Mouse (Mus musculus) stomach, embryonic 16.5 days (tissue): ENCODE measurements around the gene Echs1. TPM values are rescaled to one million over a fixed set of nuclear protein-coding genes. Genes with fewer than 3 reads are reported as not detected.
A peak's percentile ranks its signal among the peaks of the same experiment; 100 is the strongest.

Experiments
- ATAC-seq: fragments of 200-750 bp; cut with Nextera tagmentation; 2 replicates; pipeline ENCODE4 v1.8.0; 2017; ENCODE audit warnings: moderate number of reproducible peaks, moderate TSS enrichment; ENCODE audit not compliant: insufficient read depth, low FRiP score
- H3K27ac ChIP-seq: fragments of 300-500 bp; sonication (generic); 2 replicates; pipeline ENCODE4 v1.5.1; 2014; ENCODE audit warnings: low read length
- H3K27me3 ChIP-seq: fragments of 300-500 bp; sonication (generic); 2 replicates; pipeline ENCODE4 v1.6.1; 2014; ENCODE audit warnings: low read length, control low read depth, mixed read lengths; ENCODE audit not compliant: control insufficient read depth, insufficient read depth
- H3K36me3 ChIP-seq: fragments of 300-500 bp; sonication (generic); 2 replicates; pipeline ENCODE4 v1.6.1; 2014; ENCODE audit warnings: low read length; ENCODE audit not compliant: control insufficient read depth, insufficient read depth
- H3K4me1 ChIP-seq: fragments of 300-500 bp; sonication (generic); 2 replicates; pipeline ENCODE4 v1.6.1; 2014; ENCODE audit warnings: low read length, control low read depth, mixed read lengths; ENCODE audit not compliant: control insufficient read depth, insufficient read depth
- H3K4me2 ChIP-seq: fragments of 300-500 bp; sonication (generic); 2 replicates; pipeline ENCODE4 v1.6.1; 2014; ENCODE audit warnings: low read depth, low read length, mixed read lengths
- H3K4me3 ChIP-seq: fragments of 300-500 bp; sonication (generic); replicated peaks from 2 replicates; pipeline ENCODE4 v1.5.1; 2014; ENCODE audit warnings: mild to moderate bottlenecking, low read length
- H3K9ac ChIP-seq: fragments of 300-500 bp; sonication (generic); 2 replicates; pipeline ENCODE4 v1.6.1; 2014; ENCODE audit warnings: low read length
- H3K9me3 ChIP-seq: fragments of 300-500 bp; sonication (generic); replicated peaks from 2 replicates; pipeline ENCODE4 v1.6.1; 2016; ENCODE audit warnings: low read length, control low read depth; ENCODE audit not compliant: control insufficient read depth
- WGBS: fragments of 180-500 bp; shearing (Covaris S2); extraction: QIAGEN DNeasy Blood & Tissue Kit; methylation state at CpG from one replicate; pipeline ENCODE4 v1.1.7; 2014; 5-methylcytosine and 5-hydroxymethylcytosine counted together
- polyA plus RNA-seq: library from polyadenylated mRNA; unstranded; fragments of >200 nt; fragmentation: Nextera tagmentation; extraction: Ambion mirVana; gene quantifications from 2 replicates; pipeline ENCODE4 v1.2.1, GENCODE M21; 2015

Echs1 gene
- polyA plus RNA-seq, 1 experiment from 2014 or later, result 156 TPM

GRCm38 (mm10) chr7:140080503-140081156, 35.6 kb downstream of the Echs1 start:
- Histone ChIP-seq H3K4me3 (peak overlapping the region; percentile 27), H3K4me1 (peaks cover 4% of the 10 kb centered on the region; the same call in 1 of the 2 replicates), H3K27me3 (peaks cover 33% of the 10 kb centered on the region), H3K9ac (peak overlapping the region; percentile 49; the same call in 1 of the 2 replicates), H3K27ac (no peak overlapping the region), H3K36me3 (no peaks in the 10 kb centered on the region), H3K9me3 (no peaks in the 10 kb centered on the region), H3K4me2 (peak overlapping the region; percentile 43)
- peak; percentile 47 for ATAC-seq
- 4% methylated on average over 24 of the region's 24 CpGs for WGBS

DNA sequence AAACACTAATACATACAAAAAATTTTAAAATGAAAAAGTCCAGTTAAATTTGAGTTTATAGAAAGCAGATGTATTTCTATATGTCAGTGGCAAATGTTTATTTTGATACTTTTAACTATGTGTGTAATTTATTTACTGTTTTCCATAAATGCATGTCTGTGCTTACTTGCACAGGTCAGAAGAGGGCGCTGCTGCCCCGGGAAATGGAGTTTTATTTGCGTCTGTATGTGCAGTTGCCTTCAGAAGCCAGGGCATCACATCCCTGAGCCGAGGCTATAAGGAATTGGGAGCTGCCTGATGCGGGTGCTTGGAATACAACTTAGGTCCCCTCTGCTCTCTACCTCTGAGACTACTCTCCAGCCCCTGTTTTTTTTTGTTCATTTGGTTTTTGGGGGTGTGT, 37.6 kb downstream of the Echs1 start:
- H3K27me3 ChIP-seq, result peaks cover 33% of the 10 kb centered on the region
- no peaks in the 10 kb centered on the region for H3K36me3 ChIP-seq
- H3K27ac ChIP-seq, result no peak overlapping the region
- no peak for ATAC-seq
- WGBS, result 7% methylated on average over 5 of the region's 5 CpGs
- no peak overlapping the region for H3K9ac ChIP-seq
- H3K4me3 ChIP-seq, result no peak overlapping the region
- peaks cover 4% of the 10 kb centered on the region; the same call in 1 of the 2 replicates for H3K4me1 ChIP-seq
- no peak overlapping the region for H3K4me2 ChIP-seq
- H3K9me3 ChIP-seq, result no peaks in the 10 kb centered on the region

- H3K9ac ChIP-seq, result no peak overlapping the region
- no peaks in the 10 kb centered on the region for H3K36me3 ChIP-seq
- no peak overlapping the region for H3K4me2 ChIP-seq
- H3K9me3 ChIP-seq, result no peaks in the 10 kb centered on the region
- WGBS, result 64% methylated on average over 6 of the region's 6 CpGs
- peaks cover 33% of the 10 kb centered on the region for H3K27me3 ChIP-seq
- peaks cover 4% of the 10 kb centered on the region; the same call in 1 of the 2 replicates for H3K4me1 ChIP-seq
- H3K4me3 ChIP-seq, result no peak overlapping the region
- ATAC-seq, result no peak
- no peak overlapping the region for H3K27ac ChIP-seq
These were observed 38.6 kb downstream of the Echs1 start for GRCm38 (mm10) chr7:140077698-140078097.

DNA sequence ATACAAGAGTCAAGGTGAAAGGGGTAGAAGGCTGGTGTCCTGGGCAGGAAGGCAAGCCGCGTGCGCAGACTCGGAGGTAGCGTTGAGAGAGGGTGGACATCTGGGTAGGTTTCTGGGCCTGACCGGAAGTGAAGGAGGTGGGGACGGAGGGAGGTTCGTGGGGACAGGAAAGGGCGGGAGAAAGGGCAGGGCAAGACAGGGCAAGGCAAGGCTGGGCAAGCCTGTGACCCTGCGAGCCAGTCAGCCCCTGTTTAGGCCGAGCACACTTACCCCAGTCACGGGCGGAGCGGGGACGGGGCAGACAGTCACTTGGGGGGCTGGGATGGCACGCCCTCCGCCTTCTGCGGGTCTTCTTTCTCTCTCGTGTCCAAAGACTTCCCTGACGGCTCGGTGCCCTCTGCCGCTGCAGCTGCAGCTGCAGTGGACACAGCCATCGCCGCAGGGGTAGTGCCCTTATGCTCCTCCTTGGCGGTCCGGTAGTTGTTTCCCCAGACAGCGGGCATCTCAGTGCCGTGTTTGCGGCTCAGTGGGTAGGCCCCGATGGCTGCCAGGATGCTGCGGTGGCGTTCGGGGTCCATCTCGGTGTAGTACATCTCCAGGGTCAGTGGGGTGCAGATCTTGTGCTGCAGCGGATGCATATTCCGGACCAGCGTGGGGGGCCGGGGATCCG, 46.1 kb downstream of the Echs1 start:
- Histone ChIP-seq H3K27me3 (peaks cover 6% of the 10 kb centered on the region; the same call in 1 of the 2 replicates), H3K4me1 (no peaks in the 10 kb centered on the region), H3K9me3 (no peaks in the 10 kb centered on the region), H3K9ac (peak overlapping the region; percentile 67), H3K36me3 (no peaks in the 10 kb centered on the region), H3K4me2 (peak overlapping the region; percentile 55), H3K4me3 (peak overlapping the region; percentile 34), H3K27ac (no peak overlapping the region)
- 28% methylated on average over 39 of the region's 39 CpGs for WGBS
- ATAC-seq, result peak; percentile 44; the same call in 1 of the 2 replicates

GRCm38 (mm10) chr7:140067397-140067796, 48.9 kb downstream of the Echs1 start:
- Histone ChIP-seq H3K9me3 (no peaks in the 10 kb centered on the region), H3K36me3 (no peaks in the 10 kb centered on the region), H3K27ac (no peak overlapping the region), H3K4me3 (no peak overlapping the region), H3K27me3 (peaks cover 14% of the 10 kb centered on the region), H3K4me2 (no peak overlapping the region), H3K4me1 (no peaks in the 10 kb centered on the region), H3K9ac (no peak overlapping the region)
- WGBS, result 50% methylated on average over 6 of the region's 6 CpGs
- no peak for ATAC-seq

GRCm38 (mm10) chr7:140063092-140063491, 53.2 kb downstream of the Echs1 start:
- Histone ChIP-seq H3K4me2 (no peak overlapping the region), H3K27me3 (peaks cover 53% of the 10 kb centered on the region), H3K9ac (no peak overlapping the region), H3K27ac (no peak overlapping the region), H3K4me1 (peaks cover 8% of the 10 kb centered on the region; the same call in 1 of the 2 replicates), H3K9me3 (no peaks in the 10 kb centered on the region), H3K4me3 (no peak overlapping the region), H3K36me3 (no peaks in the 10 kb centered on the region)
- ATAC-seq, result no peak
- WGBS, result 16% methylated on average over 7 of the region's 7 CpGs

GRCm38 (mm10) chr7:140062307-140062706, 54.0 kb downstream of the Echs1 start:
- ATAC-seq, result no peak
- Histone ChIP-seq H3K4me3 (no peak overlapping the region), H3K9ac (no peak overlapping the region), H3K9me3 (no peaks in the 10 kb centered on the region), H3K36me3 (no peaks in the 10 kb centered on the region), H3K4me2 (no peak overlapping the region), H3K27me3 (peaks cover 60% of the 10 kb centered on the region), H3K27ac (no peak overlapping the region), H3K4me1 (peaks cover 12% of the 10 kb centered on the region; the same call in 1 of the 2 replicates)
- 14% methylated on average over 11 of the region's 11 CpGs for WGBS

- Histone ChIP-seq H3K27ac (peak overlapping the region; percentile 40; the same call in 1 of the 2 replicates), H3K4me1 (peaks cover 12% of the 10 kb centered on the region; the same call in 1 of the 2 replicates), H3K9me3 (no peaks in the 10 kb centered on the region), H3K9ac (peak overlapping the region; percentile 57; the same call in 1 of the 2 replicates), H3K27me3 (peaks cover 61% of the 10 kb centered on the region), H3K36me3 (no peaks in the 10 kb centered on the region), H3K4me3 (peak overlapping the region; percentile 41), H3K4me2 (peak overlapping the region; percentile 67)
- WGBS, result 3% methylated on average over 6 of the region's 6 CpGs
- ATAC-seq, result no peak
These were observed 54.5 kb downstream of the Echs1 start for GRCm38 (mm10) chr7:140061832-140062130.
